Mouse (Mus musculus) heart, adult 2 months (tissue): ENCODE results near the gene Zer1.

ENCODE experiments used
- CTCF ChIP-seq: fragments of 200-600 bp; IDR thresholded peaks from 2 replicates; pipeline ENCODE4 v1.8.1; 2022; ENCODE audit warnings: antibody characterized with exemption, mild to moderate bottlenecking, moderate library complexity
- POLR2A ChIP-seq: fragments of 200-500 bp; IDR thresholded peaks from 2 replicates; pipeline ENCODE4 v1.6.1; 2011; ENCODE audit warnings: mild to moderate bottlenecking, low read depth, low read length, control low read depth; ENCODE audit not compliant: insufficient read depth

DNA sequence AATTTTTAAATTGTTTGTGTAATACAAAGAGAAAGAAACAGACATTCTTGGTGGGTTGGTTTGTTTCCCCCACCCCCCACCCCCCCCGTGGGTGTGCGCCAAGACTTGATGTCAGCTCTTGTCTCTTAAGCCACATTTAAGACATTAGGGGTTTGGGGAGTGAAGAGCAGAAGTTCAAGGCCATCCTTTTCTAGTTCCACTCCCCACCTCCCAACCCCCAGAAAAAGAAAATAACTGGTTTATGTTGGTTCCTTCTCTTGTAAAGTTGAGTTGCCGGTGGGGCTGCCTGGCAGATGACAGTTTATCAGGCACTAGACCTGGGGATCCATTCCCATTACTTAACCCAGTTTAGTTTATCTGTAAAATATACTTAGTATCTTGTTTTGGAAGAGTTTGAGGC, 60.1 kb downstream of the Zer1 start:
- TF ChIP-seq CTCF (no peak), POLR2A (no peak)
